Mouse (Mus musculus): ENCODE results near the gene Myo1d. TPM values are rescaled to one million over a fixed set of nuclear protein-coding genes. Genes with fewer than 3 reads are reported as not detected.

The Myo1d gene
- polyA plus RNA-seq (2012; rRNA removed): 1.7 and 3.1 TPM in 2 replicates

DNA sequence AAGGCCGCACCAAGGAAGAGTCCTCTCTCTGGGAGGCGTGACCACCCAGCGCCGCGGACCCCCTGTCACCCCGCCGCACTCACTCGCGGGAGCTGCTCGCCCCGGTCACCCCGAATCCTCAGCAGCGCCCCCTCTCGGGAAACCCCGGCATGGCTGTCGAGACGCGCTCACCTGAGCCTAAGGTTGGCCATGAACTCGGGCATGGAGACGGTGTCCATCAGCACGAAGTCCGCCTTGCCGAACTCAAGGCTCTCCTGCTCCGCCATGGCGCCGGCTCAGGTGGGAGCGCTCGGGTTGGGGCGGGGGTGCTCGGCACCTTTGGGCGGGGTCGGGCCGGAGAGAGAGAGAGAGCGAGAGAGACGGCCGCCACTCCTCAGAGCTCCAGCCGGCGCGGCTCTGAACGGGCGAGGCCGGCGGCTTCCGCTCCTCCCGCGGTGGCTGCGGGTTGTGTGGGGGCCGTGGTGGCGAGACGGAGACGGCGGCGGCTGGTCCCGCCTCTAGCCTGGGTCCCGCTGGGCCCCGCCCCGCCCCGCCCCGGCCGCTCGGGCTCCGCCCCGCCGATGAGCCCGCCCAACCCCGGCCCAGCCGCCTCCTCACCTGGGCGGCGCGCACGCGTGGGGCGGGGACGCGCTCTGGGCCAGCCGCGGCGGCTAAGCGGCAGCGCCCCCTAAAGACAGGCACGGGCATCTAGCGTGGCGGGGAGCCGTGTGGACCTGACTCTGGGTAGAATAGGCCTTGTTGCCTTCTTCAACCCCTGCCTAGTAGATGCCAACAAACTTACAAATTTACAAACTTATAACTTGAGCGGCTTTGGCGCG, at the start of gene Myo1d:
Myo1d (minus strand) TSS at position 499 of the 818 bp plus-strand sequence.

DNA sequence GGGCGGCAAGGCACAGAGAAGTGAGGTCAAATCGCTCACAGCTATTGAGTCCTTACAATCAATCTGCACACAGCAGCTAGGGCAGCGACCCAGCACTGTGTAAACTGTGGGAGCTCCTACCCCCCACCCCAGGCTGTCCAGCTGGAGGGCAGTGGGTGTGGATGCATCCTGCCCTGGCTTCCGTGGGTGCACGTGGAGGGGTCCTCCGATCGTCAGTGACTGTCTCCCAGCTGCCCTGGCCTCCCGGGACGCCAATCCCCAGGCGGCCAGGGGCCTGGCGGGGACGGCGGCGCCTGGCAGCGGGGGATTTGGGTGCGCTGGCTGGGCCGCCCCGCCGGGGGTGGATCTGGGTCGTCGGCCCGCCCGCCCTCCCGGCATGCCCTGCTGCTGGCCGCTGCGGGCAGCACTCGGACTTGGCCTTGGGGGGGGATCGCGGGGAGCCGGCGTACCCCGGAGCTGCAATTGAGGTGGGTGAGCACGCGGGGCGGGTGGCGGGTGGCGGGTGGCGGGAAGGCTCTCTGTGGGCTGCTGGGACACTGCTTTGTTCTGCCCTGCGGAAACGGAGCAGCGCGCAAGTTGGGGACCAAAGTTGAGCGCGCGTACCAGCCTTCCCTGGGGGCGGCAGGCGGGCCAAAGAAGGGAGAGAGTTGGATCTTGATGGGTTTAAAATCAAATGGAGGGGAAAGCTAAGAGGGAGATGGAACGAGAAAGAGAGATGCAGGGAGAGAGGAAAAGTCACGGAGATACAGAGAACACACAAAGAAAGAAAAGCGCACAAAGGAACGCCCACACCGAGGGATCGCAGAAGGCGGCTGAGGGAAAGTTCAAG, 30.4 kb upstream of the Myo1d start, which contains the start of gene Tmem98:
Tmem98 (plus strand) TSS at position 183 of the 829 bp plus-strand sequence.

GRCm38 (mm10) chr11:80476222-80477189, 303.3 kb downstream of the Myo1d start, which contains the start of gene Cdk5r1:
Cdk5r1 (plus strand) TSS chr11:80477023.

Other genes with a start within 250 kb of the Myo1d start
- gene Tmem98, start 30.1 kb upstream of the Myo1d start, polyA plus RNA-seq (2012; rRNA removed): 30.2 and 33.0 TPM in 2 replicates
- not detected in 2 replicates for gene Spaca3, start 78.3 kb upstream of the Myo1d start, polyA plus RNA-seq (2012; rRNA removed)